Mouse (Mus musculus) adrenal gland (tissue): Measurements from ENCODE around the gene Tspan9.

Source experiments
- intact Hi-C: fragments of 180-260 bp; cut with DNase I; formaldehyde crosslinking; loops from one replicate; pipeline ENCODE4 v1.15.1; 2025

Tspan9 gene

DNA sequence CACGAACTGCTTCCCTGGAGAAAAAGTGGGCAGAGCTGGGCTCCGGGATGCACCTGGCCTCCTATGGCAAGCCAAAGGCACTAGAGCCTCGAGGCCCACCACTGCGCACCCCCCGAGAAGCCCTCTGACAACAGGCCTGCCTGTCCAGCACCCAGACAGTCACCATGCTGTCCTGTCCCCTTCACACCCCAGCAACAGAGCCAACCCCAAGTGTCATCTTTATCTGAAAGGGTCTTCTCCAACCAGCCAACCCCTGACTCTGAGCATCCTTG lies 121.5 kb downstream of the Tspan9 start:
- intact Hi-C loops = no loop called here

- intact Hi-C loops = no loop called here
Measured at GRCm38 (mm10) chr6:128021106-128021930, 122.1 kb downstream of the Tspan9 start.

DNA sequence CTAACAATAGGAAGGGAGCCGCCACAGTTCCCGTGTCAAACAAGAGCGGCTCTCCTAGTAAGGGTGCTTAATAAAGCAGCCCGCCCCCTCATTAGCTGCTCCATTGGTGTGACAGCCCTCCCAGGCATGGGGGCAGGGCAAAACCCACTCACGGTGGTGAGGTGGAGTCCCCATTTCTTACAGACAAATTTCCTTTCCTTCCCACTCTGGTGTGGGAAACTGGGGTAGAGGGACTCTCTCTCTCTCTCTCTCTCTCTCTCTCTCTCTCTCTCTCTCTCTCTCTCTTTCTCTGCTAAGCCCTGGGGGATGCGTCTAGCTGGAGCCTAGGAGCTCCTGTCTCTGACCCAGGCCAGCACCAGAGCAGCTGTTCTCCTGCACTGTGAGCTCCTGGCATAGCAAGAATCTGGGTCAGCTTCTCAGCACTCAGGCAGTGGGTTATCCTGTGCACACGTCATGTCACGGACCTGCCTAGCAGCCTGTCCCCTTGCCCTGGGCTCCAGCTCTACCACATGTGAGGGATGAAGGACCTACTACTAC lies 122.8 kb downstream of the Tspan9 start:
- intact Hi-C loops = no loop called here

- intact Hi-C loops = no loop called here
Measured at GRCm38 (mm10) chr6:128020053-128020452, 123.3 kb downstream of the Tspan9 start.

DNA sequence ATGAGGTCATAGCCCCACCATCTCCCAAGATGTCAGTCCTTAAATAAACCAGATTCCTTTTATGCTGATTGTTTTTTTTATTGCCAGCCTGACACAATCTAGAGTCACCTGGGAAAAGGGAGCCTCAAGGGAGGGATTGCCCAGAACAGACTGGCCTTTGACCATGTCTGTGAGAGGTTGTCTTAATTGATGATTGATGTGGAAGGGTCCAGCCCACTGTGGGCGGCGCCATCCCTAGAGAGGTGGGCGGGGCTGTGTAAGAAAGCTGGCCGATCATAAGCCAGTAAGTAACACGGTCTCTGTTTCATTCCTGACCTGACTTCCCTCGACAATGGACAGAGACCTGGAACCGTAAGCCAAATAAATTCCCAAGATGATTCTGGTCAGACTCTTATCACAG lies 124.3 kb downstream of the Tspan9 start:
- intact Hi-C loops = loop anchor here (5.0 kb wide), 1 partner anchor 37 kb away; no protein-coding TSS in a partner anchor

GRCm38 (mm10) chr6:128015304-128015703 lies 128.1 kb downstream of the Tspan9 start:
- intact Hi-C loops = loop anchor here (5.0 kb wide), 1 partner anchor 33 kb away; no protein-coding TSS in a partner anchor

DNA sequence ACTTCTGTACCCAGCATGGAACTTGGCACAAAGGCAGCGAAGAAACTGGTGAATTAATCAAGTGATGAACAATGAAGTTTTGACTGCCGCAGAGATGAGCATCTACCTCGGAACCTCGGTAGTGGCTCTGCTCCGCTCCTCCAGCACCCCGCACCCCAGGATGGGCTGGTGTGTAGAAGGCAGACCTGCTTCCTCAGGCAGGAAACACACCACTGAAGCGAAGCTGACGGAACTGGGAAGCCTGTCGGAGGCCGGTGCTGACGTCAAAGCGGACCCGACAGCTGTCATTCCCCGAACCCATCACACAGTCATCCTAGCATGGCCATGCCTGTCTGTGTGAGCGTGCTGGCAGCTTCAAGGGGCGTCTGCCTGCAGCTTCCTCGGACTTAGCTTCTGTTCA lies 131.6 kb downstream of the Tspan9 start:
- intact Hi-C loops = no loop called here

GRCm38 (mm10) chr6:128011071-128011477 lies 132.3 kb downstream of the Tspan9 start:
- intact Hi-C loops = no loop called here

DNA sequence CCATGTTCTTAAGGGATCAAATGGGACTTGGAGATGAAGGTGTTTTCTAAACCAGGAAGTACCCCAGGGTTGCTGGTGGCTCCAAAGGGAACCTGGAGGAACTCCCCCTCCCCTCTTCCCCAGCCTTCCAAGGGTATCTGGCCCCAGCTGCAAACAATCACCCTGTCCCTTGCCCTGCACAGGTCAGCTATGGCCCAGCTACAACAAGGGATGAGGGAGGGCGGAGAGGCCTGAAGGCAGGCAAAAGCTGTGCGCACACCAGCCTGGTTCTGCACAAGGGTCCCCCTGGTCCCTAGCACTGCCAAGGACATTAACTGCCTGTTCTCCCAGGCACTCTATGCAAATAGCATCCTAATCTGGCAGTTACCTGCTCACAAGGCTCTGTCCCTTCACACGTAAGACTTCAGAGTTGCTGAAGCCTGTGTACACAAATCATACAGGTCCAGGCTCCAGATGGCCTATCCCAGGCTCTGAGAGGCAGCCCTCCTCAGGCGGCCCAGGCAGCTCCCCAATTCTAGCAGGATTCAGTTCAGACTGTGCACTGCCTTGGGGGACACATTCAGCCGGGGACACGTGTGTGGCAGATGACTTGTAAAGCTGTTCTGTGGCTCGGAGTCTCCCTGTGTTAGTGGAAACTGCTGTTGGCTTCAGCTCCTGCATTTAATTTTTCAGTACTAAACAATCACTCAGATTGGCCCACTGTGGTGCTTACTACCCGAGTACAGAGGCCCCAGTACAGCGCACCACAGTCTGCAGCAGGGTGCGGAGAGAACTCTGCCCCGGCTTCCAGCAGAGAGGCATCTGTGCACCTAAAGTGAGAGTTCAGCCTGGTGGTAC lies 133.0 kb downstream of the Tspan9 start:
- intact Hi-C loops = no loop called here

GRCm38 (mm10) chr6:128007982-128008562 lies 135.3 kb downstream of the Tspan9 start:
- intact Hi-C loops = no loop called here

GRCm38 (mm10) chr6:128007241-128007701 lies 136.1 kb downstream of the Tspan9 start:
- intact Hi-C loops = no loop called here

DNA sequence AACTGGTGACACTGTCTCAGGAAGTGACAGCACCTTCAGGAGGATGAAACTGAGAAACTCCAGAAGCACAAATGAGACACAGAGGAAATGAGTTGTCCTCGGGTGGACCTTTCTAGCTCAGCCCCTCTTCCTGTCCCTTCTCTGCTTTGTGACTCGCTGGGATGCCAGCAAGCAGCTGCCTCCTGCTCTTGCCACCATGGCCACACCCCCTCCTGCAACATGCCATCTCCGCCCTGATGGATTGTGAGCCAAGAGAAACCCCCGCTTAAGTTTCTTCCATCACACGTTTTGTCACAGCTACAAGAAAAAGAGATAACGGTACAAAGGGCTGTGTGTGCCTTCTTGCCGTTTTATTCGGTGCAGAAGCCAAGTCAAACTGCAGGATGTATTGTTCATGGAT lies 137.2 kb downstream of the Tspan9 start:
- intact Hi-C loops = no loop called here

GRCm38 (mm10) chr6:128004544-128004943 lies 138.8 kb downstream of the Tspan9 start:
- intact Hi-C loops = no loop called here

GRCm38 (mm10) chr6:128003542-128003941 lies 139.9 kb downstream of the Tspan9 start:
- intact Hi-C loops = no loop called here

GRCm38 (mm10) chr6:128002667-128003066 lies 140.7 kb downstream of the Tspan9 start:
- intact Hi-C loops = no loop called here

DNA sequence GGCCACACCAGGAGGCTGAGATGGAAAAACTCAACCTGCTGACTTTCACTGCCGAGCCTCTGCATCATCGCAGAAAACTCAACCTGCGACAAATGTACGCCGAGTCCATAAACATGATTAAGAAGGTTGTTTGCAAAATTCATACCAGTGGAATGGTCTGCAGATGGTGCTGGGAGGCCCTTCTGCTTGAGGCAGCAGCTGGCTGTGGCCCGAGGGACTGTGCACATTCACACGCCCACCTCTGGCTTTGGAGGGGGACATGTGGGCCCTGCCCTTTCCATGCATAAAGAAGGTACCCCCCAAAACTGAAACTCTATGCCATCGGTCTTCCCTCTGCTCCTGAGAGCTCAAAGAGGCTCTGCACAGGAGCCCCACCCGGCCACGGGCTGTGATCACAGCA lies 141.3 kb downstream of the Tspan9 start:
- intact Hi-C loops = no loop called here

GRCm38 (mm10) chr6:128001587-128001986 lies 141.8 kb downstream of the Tspan9 start:
- intact Hi-C loops = no loop called here

DNA sequence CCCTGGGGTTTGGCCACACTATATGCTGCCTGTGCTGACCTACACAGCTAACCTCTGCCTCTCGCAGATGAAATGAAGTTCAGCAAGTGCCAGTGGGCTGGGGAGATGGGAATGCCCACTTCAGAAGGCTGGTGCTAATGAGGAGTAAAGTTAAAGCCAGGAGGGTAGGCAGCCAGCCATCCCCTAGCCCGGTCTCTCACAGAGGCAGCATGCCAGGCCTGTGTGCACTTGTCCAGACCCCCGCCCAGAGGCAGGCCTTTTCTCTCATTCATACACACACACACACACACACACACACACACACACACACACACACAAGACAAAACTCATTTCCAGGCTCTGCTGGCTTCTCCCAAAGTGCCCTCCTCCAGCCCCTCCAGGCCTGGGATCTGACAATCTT lies 142.6 kb downstream of the Tspan9 start:
- intact Hi-C loops = no loop called here

DNA sequence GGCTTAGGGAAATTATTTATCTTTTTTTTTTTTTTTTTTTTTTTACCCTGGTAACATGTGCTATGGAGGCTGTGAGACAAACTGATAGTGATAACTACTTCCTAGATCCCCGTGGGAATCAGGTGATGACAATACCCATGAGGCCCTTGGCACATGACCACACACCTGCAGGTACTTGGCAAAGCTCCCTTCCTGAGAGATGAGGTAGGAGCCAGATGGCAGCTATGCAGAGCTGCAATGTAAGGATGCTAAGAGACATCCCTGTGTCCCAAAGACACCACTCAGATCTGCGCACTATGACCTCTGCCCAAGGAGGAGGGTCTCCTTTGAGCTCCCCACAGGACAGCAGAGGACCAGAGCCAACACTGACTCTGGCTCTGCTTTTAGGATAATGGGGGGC lies 144.3 kb downstream of the Tspan9 start:
- intact Hi-C loops = no loop called here

GRCm38 (mm10) chr6:127996928-127997327 lies 146.5 kb downstream of the Tspan9 start:
- intact Hi-C loops = no loop called here

DNA sequence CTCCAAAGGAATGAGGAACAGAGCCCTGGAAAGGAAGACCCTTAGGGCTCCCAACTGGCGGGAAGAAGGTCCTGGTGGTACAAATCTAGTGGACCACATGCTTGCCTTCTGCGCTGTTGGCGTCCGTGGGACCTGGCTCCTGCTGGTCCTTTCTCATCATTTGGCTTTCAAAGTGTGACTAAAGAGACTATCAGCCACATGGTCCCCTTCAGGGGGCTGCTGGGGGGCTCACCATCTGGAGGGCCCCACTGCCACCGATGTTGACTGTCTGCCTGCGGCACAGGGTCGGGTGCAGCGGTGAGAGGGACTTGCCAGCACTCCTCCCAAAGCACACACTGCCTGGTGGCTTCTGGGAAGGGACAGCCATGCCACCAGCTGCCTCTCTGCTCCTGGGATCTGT lies 150.4 kb downstream of the Tspan9 start:
- intact Hi-C loops = no loop called here
